Mouse (Mus musculus) forebrain, embryonic 15.5 days (tissue): ENCODE results near the gene Pkd1l1. TPM values are rescaled to one million over a fixed set of nuclear protein-coding genes. Genes with fewer than 3 reads are reported as not detected.

Experiments used
- ATAC-seq: fragments of 200-750 bp; cut with Nextera tagmentation; replicated peaks from 2 replicates; pipeline ENCODE4 v1.8.0; 2017; ENCODE audit warnings: mild to moderate bottlenecking, moderate TSS enrichment, moderate library complexity
- H3K27ac ChIP-seq: fragments of 300-500 bp; sonication (generic); replicated peaks from 2 replicates; pipeline ENCODE4 v1.5.1; 2015; ENCODE audit warnings: mild to moderate bottlenecking, inconsistent platforms
- H3K27me3 ChIP-seq: fragments of 300-500 bp; sonication (generic); 2 replicates; pipeline ENCODE4 v1.6.1; 2015; ENCODE audit warnings: inconsistent platforms
- H3K36me3 ChIP-seq: fragments of 300-500 bp; sonication (generic); 2 replicates; pipeline ENCODE4 v1.6.1; 2015; ENCODE audit warnings: mild to moderate bottlenecking, inconsistent platforms
- H3K4me1 ChIP-seq: fragments of 300-500 bp; sonication (generic); 2 replicates; pipeline ENCODE4 v1.6.1; 2015; ENCODE audit warnings: inconsistent platforms
- H3K4me2 ChIP-seq: fragments of 300-500 bp; sonication (generic); replicated peaks from 2 replicates; pipeline ENCODE4 v1.6.1; 2015; ENCODE audit warnings: mild to moderate bottlenecking, inconsistent platforms
- H3K4me3 ChIP-seq: fragments of 300-500 bp; sonication (generic); 2 replicates; pipeline ENCODE4 v1.5.1; 2015; ENCODE audit warnings: mild to moderate bottlenecking, inconsistent platforms
- H3K9ac ChIP-seq: fragments of 300-500 bp; sonication (generic); replicated peaks from 2 replicates; pipeline ENCODE4 v1.6.1; 2015; ENCODE audit warnings: mild to moderate bottlenecking, inconsistent platforms
- H3K9me3 ChIP-seq: fragments of 300-500 bp; sonication (generic); 2 replicates; pipeline ENCODE4 v1.6.1; 2016; ENCODE audit warnings: inconsistent platforms
- WGBS: fragments of 180-500 bp; shearing (Covaris S2); methylation state at CpG from one replicate; pipeline ENCODE4 v1.1.7; 2015; ENCODE audit warnings: mixed read lengths; 5-methylcytosine and 5-hydroxymethylcytosine counted together
- polyA plus RNA-seq: library from polyadenylated mRNA; unstranded; fragments of >200 nt; fragmentation: Nextera tagmentation; extraction: Ambion mirVana; gene quantifications from 2 replicates; pipeline ENCODE4 v1.2.1, GENCODE M21; 2015

Gene Pkd1l1
- polyA plus RNA-seq, 1 experiment from 2014 or later, result 0.27 TPM

GRCm38 (mm10) chr11:8848049-8848448 lies 125.0 kb downstream of the Pkd1l1 start:
- Histone ChIP-seq H3K4me1 (no peaks in the 10 kb centered on the region), H3K27me3 (no peaks in the 10 kb centered on the region), H3K9me3 (no peaks in the 10 kb centered on the region), H3K4me2 (no peak overlapping the region), H3K36me3 (no peaks in the 10 kb centered on the region), H3K27ac (no peak overlapping the region), H3K4me3 (no peak overlapping the region), H3K9ac (no peak overlapping the region)
- no peak for ATAC-seq

DNA sequence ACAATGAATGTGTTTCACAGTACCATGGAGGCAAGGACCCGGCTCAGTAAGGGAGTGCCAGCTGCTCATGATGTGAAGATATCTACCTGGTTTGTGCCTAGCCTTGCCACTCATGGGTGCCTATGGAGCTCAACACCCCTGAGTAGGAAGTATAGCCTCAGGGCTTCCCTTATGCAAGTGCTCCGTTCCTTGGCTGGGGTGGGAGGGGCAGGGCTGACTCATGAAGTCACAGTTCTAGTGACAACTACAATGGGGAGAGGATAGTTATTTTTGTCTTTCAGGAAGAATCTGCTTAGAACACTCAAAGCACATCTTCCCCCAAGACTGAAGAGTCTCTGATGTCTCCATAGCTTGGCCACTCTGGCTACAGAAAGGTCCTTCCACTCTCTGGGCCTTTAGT lies 125.4 kb downstream of the Pkd1l1 start:
- Histone ChIP-seq H3K9ac (no peak overlapping the region), H3K27me3 (no peaks in the 10 kb centered on the region), H3K4me2 (no peak overlapping the region), H3K4me1 (no peaks in the 10 kb centered on the region), H3K4me3 (no peak overlapping the region), H3K36me3 (no peaks in the 10 kb centered on the region), H3K27ac (no peak overlapping the region), H3K9me3 (no peaks in the 10 kb centered on the region)
- WGBS, result 91% methylated on average over 2 of the region's 2 CpGs
- no peak for ATAC-seq

- ATAC-seq, result no peak
- Histone ChIP-seq H3K36me3 (no peaks in the 10 kb centered on the region), H3K27me3 (no peaks in the 10 kb centered on the region), H3K4me2 (no peak overlapping the region), H3K9ac (no peak overlapping the region), H3K4me1 (no peaks in the 10 kb centered on the region), H3K9me3 (no peaks in the 10 kb centered on the region), H3K4me3 (no peak overlapping the region), H3K27ac (no peak overlapping the region)
- 97% methylated on average over 6 of the region's 6 CpGs for WGBS
Measured at GRCm38 (mm10) chr11:8836176-8836575, 136.9 kb downstream of the Pkd1l1 start.

GRCm38 (mm10) chr11:8834121-8834520 lies 138.9 kb downstream of the Pkd1l1 start:
- WGBS, result 78% methylated on average over 4 of the region's 4 CpGs
- ATAC-seq, result no peak
- no peak overlapping the region for H3K4me3 ChIP-seq

GRCm38 (mm10) chr11:8830551-8830950 lies 142.5 kb downstream of the Pkd1l1 start:
- Histone ChIP-seq H3K27ac (no peak overlapping the region), H3K9ac (no peak overlapping the region), H3K27me3 (no peaks in the 10 kb centered on the region), H3K4me1 (no peaks in the 10 kb centered on the region), H3K4me2 (no peak overlapping the region), H3K4me3 (no peak overlapping the region), H3K9me3 (no peaks in the 10 kb centered on the region), H3K36me3 (no peaks in the 10 kb centered on the region)
- ATAC-seq, result no peak
- 55% methylated on average over 4 of the region's 4 CpGs for WGBS

More at GRCm38 (mm10) chr11:8834121-8834520, 138.9 kb downstream of the Pkd1l1 start:
- Histone ChIP-seq H3K27me3 (no peaks in the 10 kb centered on the region), H3K9ac (no peak overlapping the region), H3K4me1 (no peaks in the 10 kb centered on the region), H3K9me3 (no peaks in the 10 kb centered on the region), H3K4me2 (no peak overlapping the region), H3K36me3 (no peaks in the 10 kb centered on the region), H3K27ac (no peak overlapping the region)

- H3K27me3 ChIP-seq, result no peaks in the 10 kb centered on the region
- no peaks in the 10 kb centered on the region for H3K4me1 ChIP-seq
- ATAC-seq, result no peak
- H3K4me2 ChIP-seq, result no peak overlapping the region
- H3K27ac ChIP-seq, result no peak overlapping the region
- no peak overlapping the region for H3K9ac ChIP-seq
- H3K9me3 ChIP-seq, result no peaks in the 10 kb centered on the region
- no peak overlapping the region for H3K4me3 ChIP-seq
- H3K36me3 ChIP-seq, result no peaks in the 10 kb centered on the region
- WGBS, result 90% methylated on average over 3 of the region's 3 CpGs
Measured at GRCm38 (mm10) chr11:8829561-8829960, 143.5 kb downstream of the Pkd1l1 start.

DNA sequence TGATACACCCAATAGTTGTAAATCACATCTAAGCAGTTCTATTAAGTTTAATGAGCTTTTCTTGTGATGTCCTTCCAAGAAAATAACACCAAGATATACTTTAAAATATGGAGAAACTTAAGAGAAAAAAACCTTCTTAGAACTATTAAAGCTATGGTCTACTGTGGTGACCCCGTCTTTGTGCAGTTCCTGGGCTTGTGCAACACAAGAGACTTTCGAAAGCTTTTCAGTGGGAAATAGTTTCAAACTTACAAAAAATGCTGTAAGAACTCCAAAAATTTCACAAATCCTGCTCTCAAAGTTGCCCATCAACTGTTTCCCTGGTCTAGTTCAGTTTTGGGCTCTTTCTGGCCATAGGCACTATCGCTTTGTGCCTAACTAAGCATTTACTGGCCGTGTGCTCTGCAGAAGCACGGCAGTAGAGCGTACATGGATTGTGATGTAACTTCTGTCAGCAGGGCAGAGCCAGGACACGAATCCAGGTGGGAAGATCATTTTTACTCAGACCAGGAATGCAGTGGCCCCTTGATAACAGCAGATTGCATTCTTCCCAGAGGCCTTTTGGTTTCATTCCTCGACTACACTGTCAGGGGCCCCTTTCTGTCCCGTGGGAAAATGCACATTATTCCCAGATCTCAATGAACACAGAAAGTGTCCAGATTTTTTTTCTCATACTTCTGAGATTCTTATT lies 144.1 kb downstream of the Pkd1l1 start:
- H3K36me3 ChIP-seq, result no peaks in the 10 kb centered on the region
- H3K27me3 ChIP-seq, result no peaks in the 10 kb centered on the region
- 89% methylated on average over 9 of the region's 9 CpGs for WGBS
- no peak overlapping the region for H3K9ac ChIP-seq
- H3K9me3 ChIP-seq, result no peaks in the 10 kb centered on the region
- H3K4me3 ChIP-seq, result no peak overlapping the region
- H3K4me2 ChIP-seq, result no peak overlapping the region
- H3K27ac ChIP-seq, result no peak overlapping the region
- no peak for ATAC-seq
- no peaks in the 10 kb centered on the region for H3K4me1 ChIP-seq

DNA sequence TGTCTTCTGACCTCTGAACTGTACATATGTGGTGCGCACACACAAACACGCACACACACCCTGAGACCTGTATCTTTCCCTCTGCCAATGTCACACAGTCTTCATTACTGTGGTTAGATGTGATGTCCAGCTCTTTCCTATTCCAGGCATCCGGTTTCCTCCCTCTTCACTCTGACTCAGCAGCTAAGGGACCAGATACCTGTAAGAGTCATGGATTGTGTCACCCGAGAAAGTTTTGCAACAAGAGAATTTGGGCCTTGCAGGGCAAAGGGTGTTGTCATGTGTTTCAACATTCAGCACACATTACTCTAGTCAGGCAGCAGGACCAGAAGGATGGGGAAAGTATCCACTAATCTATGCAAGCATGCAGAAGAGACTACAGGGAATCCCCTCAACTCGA lies 146.5 kb downstream of the Pkd1l1 start:
- no peak overlapping the region for H3K4me3 ChIP-seq
- no peaks in the 10 kb centered on the region for H3K36me3 ChIP-seq
- H3K27ac ChIP-seq, result no peak overlapping the region
- H3K27me3 ChIP-seq, result no peaks in the 10 kb centered on the region
- no peaks in the 10 kb centered on the region for H3K4me1 ChIP-seq
- no peak overlapping the region for H3K4me2 ChIP-seq
- no peaks in the 10 kb centered on the region for H3K9me3 ChIP-seq
- no peak overlapping the region for H3K9ac ChIP-seq
- 88% methylated on average over 5 of the region's 5 CpGs for WGBS
- ATAC-seq, result no peak

DNA sequence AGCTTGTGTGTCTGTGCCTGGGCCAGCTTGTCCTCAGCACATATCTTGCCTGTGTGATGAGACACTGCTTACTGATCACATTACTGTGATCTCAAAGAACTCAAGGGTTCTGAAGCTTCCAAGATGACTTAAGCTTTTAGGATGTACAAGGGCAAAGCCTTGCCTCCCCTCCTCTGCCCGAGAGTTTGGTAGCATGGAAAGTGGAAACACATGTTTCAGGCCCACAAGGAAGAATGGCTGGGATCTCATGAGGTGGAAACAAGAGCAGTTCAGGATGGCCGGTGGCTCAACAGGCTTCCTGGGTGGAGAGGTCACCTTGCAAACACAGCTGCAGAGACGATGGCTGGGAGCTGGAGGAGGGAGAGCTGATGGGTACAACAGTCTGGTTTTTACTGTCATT lies 147.0 kb downstream of the Pkd1l1 start:
- no peak for ATAC-seq
- WGBS, result 75% methylated on average over 3 of the region's 3 CpGs
- H3K4me1 ChIP-seq, result no peaks in the 10 kb centered on the region
- no peak overlapping the region for H3K4me3 ChIP-seq
- H3K36me3 ChIP-seq, result no peaks in the 10 kb centered on the region
- no peak overlapping the region for H3K4me2 ChIP-seq
- H3K9me3 ChIP-seq, result no peaks in the 10 kb centered on the region
- no peaks in the 10 kb centered on the region for H3K27me3 ChIP-seq
- H3K27ac ChIP-seq, result no peak overlapping the region
- H3K9ac ChIP-seq, result no peak overlapping the region

DNA sequence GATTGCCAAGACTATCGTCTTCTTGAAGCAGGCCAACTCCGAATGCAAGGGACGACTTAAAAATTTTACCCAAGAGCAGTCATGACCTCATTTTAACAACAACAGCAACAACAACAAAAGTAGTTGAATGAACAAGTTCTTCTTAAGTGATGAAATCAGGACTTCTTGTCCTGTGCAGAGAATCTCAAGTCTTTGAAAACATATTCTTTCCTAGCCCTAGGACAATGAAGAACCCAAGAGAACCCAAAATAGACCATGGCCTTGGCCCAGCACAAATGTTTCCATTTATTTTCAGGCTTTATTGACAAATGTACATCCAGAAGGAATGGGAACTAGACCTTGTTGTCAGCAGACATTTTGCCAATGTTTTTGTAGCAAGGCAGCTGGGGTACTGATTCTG lies 147.7 kb downstream of the Pkd1l1 start:
- no peak overlapping the region for H3K9ac ChIP-seq
- no peak overlapping the region for H3K4me3 ChIP-seq
- no peak overlapping the region for H3K27ac ChIP-seq
- 95% methylated on average over 3 of the region's 3 CpGs for WGBS
- no peaks in the 10 kb centered on the region for H3K36me3 ChIP-seq
- no peaks in the 10 kb centered on the region for H3K9me3 ChIP-seq
- H3K4me2 ChIP-seq, result no peak overlapping the region
- no peak for ATAC-seq
- H3K27me3 ChIP-seq, result no peaks in the 10 kb centered on the region
- H3K4me1 ChIP-seq, result no peaks in the 10 kb centered on the region

DNA sequence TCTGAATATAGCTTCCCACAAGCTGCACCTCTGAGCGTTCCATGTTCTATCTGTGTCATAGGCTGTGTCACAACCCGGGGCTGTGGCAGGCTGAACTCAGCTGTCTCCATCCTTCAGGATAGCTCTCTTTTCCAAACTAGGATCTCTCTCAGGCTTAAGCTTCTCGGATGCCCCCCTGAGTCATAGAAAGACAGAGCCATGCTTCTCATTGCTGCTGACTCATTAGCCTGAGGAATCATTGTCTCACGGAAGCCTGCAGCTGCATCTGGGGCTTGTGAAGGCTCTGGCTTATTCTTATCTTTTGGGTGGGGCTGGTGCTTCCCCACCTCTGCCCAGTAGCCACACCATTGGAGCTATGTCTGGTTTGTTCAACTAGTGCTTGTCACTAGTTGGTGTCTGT lies 151.7 kb downstream of the Pkd1l1 start:
- ATAC-seq, result no peak
- Histone ChIP-seq H3K4me1 (no peaks in the 10 kb centered on the region), H3K9me3 (no peaks in the 10 kb centered on the region), H3K4me2 (no peak overlapping the region), H3K4me3 (no peak overlapping the region), H3K36me3 (no peaks in the 10 kb centered on the region), H3K27me3 (no peaks in the 10 kb centered on the region), H3K9ac (no peak overlapping the region), H3K27ac (no peak overlapping the region)
- 85% methylated on average over 4 of the region's 4 CpGs for WGBS

GRCm38 (mm10) chr11:8817376-8817775 lies 155.7 kb downstream of the Pkd1l1 start:
- no peak for ATAC-seq
- Histone ChIP-seq H3K4me2 (no peak overlapping the region), H3K36me3 (no peaks in the 10 kb centered on the region), H3K9me3 (no peaks in the 10 kb centered on the region), H3K27me3 (no peaks in the 10 kb centered on the region), H3K9ac (no peak overlapping the region), H3K4me1 (no peaks in the 10 kb centered on the region), H3K27ac (no peak overlapping the region), H3K4me3 (no peak overlapping the region)
- WGBS, result 45% methylated on average over 3 of the region's 3 CpGs

- Histone ChIP-seq H3K9me3 (no peaks in the 10 kb centered on the region), H3K36me3 (no peaks in the 10 kb centered on the region), H3K4me2 (no peak overlapping the region), H3K9ac (no peak overlapping the region), H3K4me1 (0 out of 2 replicates have a peak, but pooled peaks cover 3% of the 10 kb centered on the region), H3K27me3 (no peaks in the 10 kb centered on the region), H3K4me3 (no peak overlapping the region), H3K27ac (no peak overlapping the region)
- 62% methylated on average over 4 of the region's 4 CpGs for whole genome bisulfite sequencing
- ATAC-seq, result no peak
Measured at GRCm38 (mm10) chr11:8814097-8814790, 158.8 kb downstream of the Pkd1l1 start.
